Mouse (Mus musculus): ENCODE results near the gene Adad1.

- no peak for TF ChIP-seq TAL1 (IDR thresholded peaks at IDR 0.05; ENCODE audit: low read length)
- no peak for TF ChIP-seq GATA1 (IDR thresholded peaks at IDR 0.05; ENCODE audit: low read length)
Measured at GRCm38 (mm10) chr3:37084860-37085259, 21.5 kb downstream of the Adad1 start.
